Mouse (Mus musculus) lung, postnatal 0 days (tissue): ENCODE data around the gene Rita1. TPM values are rescaled to one million over a fixed set of nuclear protein-coding genes. Genes with fewer than 3 reads are reported as not detected.

Experiments used
- ATAC-seq: fragments of 200-750 bp; cut with Nextera tagmentation; 2 replicates; pipeline ENCODE4 v1.8.0; 2017; ENCODE audit warnings: moderate library complexity
- DNase-seq: peaks from one replicate; pipeline ENCODE4 v3.0.0-alpha.2; 2016; ENCODE audit warnings: low spot score
- H3K27ac ChIP-seq: fragments of 300-500 bp; sonication (generic); 2 replicates; pipeline ENCODE4 v1.5.1; 2014; ENCODE audit warnings: antibody characterized with exemption, mild to moderate bottlenecking, low read length, mixed read lengths
- H3K27me3 ChIP-seq: fragments of 300-500 bp; sonication (generic); replicated peaks from 2 replicates; pipeline ENCODE4 v1.6.1; 2014; ENCODE audit warnings: low read length, mixed read lengths; ENCODE audit not compliant: insufficient read depth
- H3K36me3 ChIP-seq: fragments of 300-500 bp; sonication (generic); 2 replicates; pipeline ENCODE4 v1.6.1; 2014; ENCODE audit warnings: low read length, mixed read lengths; ENCODE audit not compliant: insufficient read depth
- H3K4me1 ChIP-seq: fragments of 300-500 bp; sonication (generic); 2 replicates; pipeline ENCODE4 v1.6.1; 2014; ENCODE audit warnings: antibody characterized with exemption, low read depth, low read length, mixed read lengths; ENCODE audit not compliant: insufficient read depth
- H3K4me2 ChIP-seq: fragments of 300-500 bp; sonication (generic); replicated peaks from 2 replicates; pipeline ENCODE4 v1.6.1; 2014; ENCODE audit warnings: low read depth, mild to moderate bottlenecking, low read length, moderate library complexity, mixed read lengths
- H3K4me3 ChIP-seq: fragments of 300-500 bp; sonication (generic); 2 replicates; pipeline ENCODE4 v1.5.1; 2014; ENCODE audit warnings: low read depth, low read length
- H3K9ac ChIP-seq: fragments of 300-500 bp; sonication (generic); replicated peaks from 2 replicates; pipeline ENCODE4 v1.6.1; 2014; ENCODE audit warnings: low read depth, mild to moderate bottlenecking
- H3K9me3 ChIP-seq: fragments of 300-500 bp; sonication (generic); 2 replicates; pipeline ENCODE4 v1.6.1; 2016; ENCODE audit warnings: low read length, mixed read lengths
- CTCF ChIP-seq: IDR thresholded peaks from 2 replicates; pipeline ENCODE4 v1.5.1; 2016; ENCODE audit warnings: antibody characterized with exemption, mild to moderate bottlenecking
- EP300 ChIP-seq: IDR thresholded peaks from 2 replicates; pipeline ENCODE4 v1.6.1; 2016; ENCODE audit warnings: antibody characterized with exemption, mild to moderate bottlenecking, control low read depth
- WGBS: fragments of 180-500 bp; shearing (Covaris S2); extraction: QIAGEN DNeasy Blood & Tissue Kit; methylation state at CpG from one replicate; pipeline ENCODE4 v1.1.7; 2014; 5-methylcytosine and 5-hydroxymethylcytosine counted together
- polyA plus RNA-seq: library from polyadenylated mRNA; unstranded; fragments of >200 nt; fragmentation: Nextera tagmentation; extraction: Ambion mirVana; gene quantifications from 2 replicates; pipeline ENCODE4 v1.2.1, GENCODE M21; 2015

Gene Rita1
- polyA plus RNA-seq, 1 experiment from 2014 or later = 10.0 TPM

- DNase-seq (no peak), ATAC-seq (no peak)
- TF ChIP-seq CTCF = 0 out of 2 replicates have a peak, but pooled peaks have one; percentile 1
- TF ChIP-seq EP300 = no peak
- Histone ChIP-seq H3K9ac (no peak overlapping the region), H3K27ac (no peak overlapping the region), H3K4me2 (no peak overlapping the region), H3K27me3 (no peaks in the 10 kb centered on the region), H3K9me3 (no peaks in the 10 kb centered on the region), H3K4me3 (no peak overlapping the region), H3K4me1 (no peaks in the 10 kb centered on the region), H3K36me3 (peaks cover 9% of the 10 kb centered on the region)
- 90% methylated on average over 5 of the region's 5 CpGs for WGBS
Observed at GRCm38 (mm10) chr5:120631892-120632291, 19.5 kb upstream of the Rita1 start.

- no peaks in the 10 kb centered on the region for H3K9me3 ChIP-seq
- no peak for ATAC-seq
- H3K36me3 ChIP-seq = peaks cover 15% of the 10 kb centered on the region
- TF ChIP-seq CTCF = no peak
- H3K27me3 ChIP-seq = no peaks in the 10 kb centered on the region
- WGBS = 13% methylated on average over 29 of the region's 29 CpGs
- H3K4me1 ChIP-seq = no peaks in the 10 kb centered on the region
- H3K27ac ChIP-seq = no peak overlapping the region
- DNase-seq = no peak
- no peak overlapping the region for H3K4me2 ChIP-seq
- no peak overlapping the region for H3K9ac ChIP-seq
- no peak overlapping the region for H3K4me3 ChIP-seq
Observed at GRCm38 (mm10) chr5:120631128-120631527, 18.7 kb upstream of the Rita1 start.

- Histone ChIP-seq H3K4me2 (no peak overlapping the region), H3K36me3 (peaks cover 20% of the 10 kb centered on the region), H3K27me3 (no peaks in the 10 kb centered on the region), H3K9me3 (no peaks in the 10 kb centered on the region), H3K27ac (no peak overlapping the region), H3K4me1 (no peaks in the 10 kb centered on the region), H3K9ac (no peak overlapping the region), H3K4me3 (no peak overlapping the region)
- WGBS = 53% methylated on average over 7 of the region's 7 CpGs
- no peak for ATAC-seq
- TF ChIP-seq CTCF (no peak; the same call in 1 of the 2 replicates), EP300 (no peak)
- DNase-seq = no peak
Observed at GRCm38 (mm10) chr5:120628624-120629023, 16.2 kb upstream of the Rita1 start.

- WGBS = 90% methylated on average over 15 of the region's 15 CpGs
- Histone ChIP-seq H3K4me1 (no peaks in the 10 kb centered on the region), H3K9ac (no peak overlapping the region), H3K36me3 (peaks cover 29% of the 10 kb centered on the region), H3K27ac (no peak overlapping the region), H3K27me3 (no peaks in the 10 kb centered on the region), H3K9me3 (no peaks in the 10 kb centered on the region), H3K4me3 (no peak overlapping the region), H3K4me2 (no peak overlapping the region)
- ATAC-seq (no peak), DNase-seq (no peak)
- TF ChIP-seq CTCF = no peak
- TF ChIP-seq EP300 = no peak
Observed at GRCm38 (mm10) chr5:120627515-120628300, 15.3 kb upstream of the Rita1 start.

GRCm38 (mm10) chr5:120626399-120626798, 14.0 kb upstream of the Rita1 start:
- peaks cover 42% of the 10 kb centered on the region for H3K36me3 ChIP-seq
- H3K9ac ChIP-seq = no peak overlapping the region
- H3K4me2 ChIP-seq = no peak overlapping the region
- ATAC-seq = peak; percentile 72
- DNase-seq = peak; percentile 40
- no peaks in the 10 kb centered on the region for H3K9me3 ChIP-seq
- H3K4me1 ChIP-seq = no peaks in the 10 kb centered on the region
- H3K27ac ChIP-seq = no peak overlapping the region
- no peak overlapping the region for H3K4me3 ChIP-seq
- 50% methylated on average over 15 of the region's 19 CpGs for WGBS
- TF ChIP-seq CTCF = no peak
- H3K27me3 ChIP-seq = no peaks in the 10 kb centered on the region

- no peaks in the 10 kb centered on the region for H3K27me3 ChIP-seq
- peaks cover 57% of the 10 kb centered on the region for H3K36me3 ChIP-seq
- no peak overlapping the region for H3K4me3 ChIP-seq
- 91% methylated on average over 10 of the region's 10 CpGs for WGBS
- no peak overlapping the region for H3K4me2 ChIP-seq
- no peak for TF ChIP-seq CTCF
- TF ChIP-seq EP300 = no peak
- no peak overlapping the region for H3K27ac ChIP-seq
- no peak for DNase-seq
- no peak overlapping the region for H3K9ac ChIP-seq
- no peak for ATAC-seq
- no peaks in the 10 kb centered on the region for H3K9me3 ChIP-seq
- no peaks in the 10 kb centered on the region for H3K4me1 ChIP-seq
Observed at GRCm38 (mm10) chr5:120624427-120624826, 12.0 kb upstream of the Rita1 start.
